Mouse (Mus musculus) embryonic facial prominence, embryonic 14.5 days (tissue): Measurements from ENCODE around the gene Klk5. TPM values are rescaled to one million over a fixed set of nuclear protein-coding genes. Genes with fewer than 3 reads are reported as not detected.

Source experiments
- ATAC-seq: fragments of 200-750 bp; cut with Nextera tagmentation; 2 replicates; pipeline ENCODE4 v1.8.0; 2017; ENCODE audit warnings: low read depth, moderate number of reproducible peaks, moderate TSS enrichment
- DNase-seq: peaks from one replicate; pipeline ENCODE4 v3.0.0-alpha.2; 2015; ENCODE audit warnings: low spot score
- H3K27ac ChIP-seq: fragments of 300-500 bp; sonication (generic); replicated peaks from 2 replicates; pipeline ENCODE4 v1.5.1; 2014; ENCODE audit warnings: low read depth, mild to moderate bottlenecking, low read length, moderate library complexity
- H3K27me3 ChIP-seq: fragments of 300-500 bp; sonication (generic); replicated peaks from 2 replicates; pipeline ENCODE4 v1.6.1; 2014; ENCODE audit warnings: low read length; ENCODE audit not compliant: control insufficient read depth, insufficient read depth
- H3K36me3 ChIP-seq: fragments of 300-500 bp; sonication (generic); 2 replicates; pipeline ENCODE4 v1.6.1; 2014; ENCODE audit warnings: low read length, mixed read lengths; ENCODE audit not compliant: control insufficient read depth, insufficient read depth
- H3K4me1 ChIP-seq: fragments of 300-500 bp; sonication (generic); 2 replicates; pipeline ENCODE4 v1.6.1; 2014; ENCODE audit warnings: antibody characterized with exemption, low read length; ENCODE audit not compliant: control insufficient read depth, insufficient read depth
- H3K4me2 ChIP-seq: fragments of 300-500 bp; sonication (generic); 2 replicates; pipeline ENCODE4 v1.6.1; 2014; ENCODE audit warnings: low read depth, mild to moderate bottlenecking, low read length, moderate library complexity, mixed read lengths
- H3K4me3 ChIP-seq: fragments of 300-500 bp; sonication (generic); 2 replicates; pipeline ENCODE4 v1.5.1; 2014; ENCODE audit warnings: low read depth, mild to moderate bottlenecking, low read length
- H3K9ac ChIP-seq: fragments of 300-500 bp; sonication (generic); 2 replicates; pipeline ENCODE4 v1.6.1; 2014; ENCODE audit warnings: low read depth, mild to moderate bottlenecking, low read length, moderate library complexity, mixed read lengths
- H3K9me3 ChIP-seq: fragments of 300-500 bp; sonication (generic); 2 replicates; pipeline ENCODE4 v1.6.1; 2016; ENCODE audit warnings: low read length; ENCODE audit not compliant: control insufficient read depth
- WGBS: fragments of 180-500 bp; shearing (Covaris S2); extraction: QIAGEN DNeasy Blood & Tissue Kit; methylation state at CpG from one replicate; pipeline ENCODE4 v1.1.7; 2014; 5-methylcytosine and 5-hydroxymethylcytosine counted together
- polyA plus RNA-seq: library from polyadenylated mRNA; unstranded; fragments of >200 nt; fragmentation: Nextera tagmentation; extraction: Ambion mirVana; gene quantifications from 2 replicates; pipeline ENCODE4 v1.2.1, GENCODE M21; 2014

The Klk5 gene
- polyA plus RNA-seq: 1.3 and 1.6 TPM in 2 replicates

- DNase-seq (no peak), ATAC-seq (no peak)
- H3K27ac ChIP-seq: no peak within 1 kb of the TSS
- 44% methylated on average over 3 of the region's 3 CpGs for WGBS
- no peaks in the 10 kb centered on the region; the same call in 1 of the 2 replicates for H3K9me3 ChIP-seq
- no peaks in the 10 kb centered on the region for H3K36me3 ChIP-seq
- H3K4me1 ChIP-seq: no peaks in the 10 kb centered on the region
- no peak within 1 kb of the TSS for H3K9ac ChIP-seq
- H3K4me2 ChIP-seq: no peak within 1 kb of the TSS
- H3K27me3 ChIP-seq: no peaks in the 10 kb centered on the region
- no peak within 1 kb of the TSS for H3K4me3 ChIP-seq
Measured at GRCm38 (mm10) chr7:43841701-43842100, at the start of gene Klk5. Gene Klk5 (plus strand): TSS chr7:43841971.

- peaks cover 16% of the 10 kb centered on the region for H3K27me3 ChIP-seq
- no peaks in the 10 kb centered on the region for H3K4me1 ChIP-seq
- ATAC-seq (0 out of 2 replicates have a peak, but pooled peaks have one; percentile 19), DNase-seq (peak; percentile 18)
- H3K4me2 ChIP-seq: peak overlapping the region; percentile 78
- WGBS: 8% methylated on average over 8 of the region's 8 CpGs
- no peaks in the 10 kb centered on the region for H3K36me3 ChIP-seq
- H3K4me3 ChIP-seq: peak overlapping the region; percentile 51
- H3K27ac ChIP-seq: no peak overlapping the region
- peak overlapping the region; percentile 51; the same call in 1 of the 2 replicates for H3K9ac ChIP-seq
- H3K9me3 ChIP-seq: no peaks in the 10 kb centered on the region
Measured at GRCm38 (mm10) chr7:43796355-43796754, 45.4 kb upstream of the Klk5 start.

GRCm38 (mm10) chr7:43797333-43797769, 44.4 kb upstream of the Klk5 start, which contains the start of gene Klk8:
Gene Klk8 (plus strand): TSS chr7:43797577.
- Histone ChIP-seq H3K9ac (peak within 1 kb of the TSS; percentile 51), H3K36me3 (no peaks in the 10 kb centered on the region), H3K4me1 (no peaks in the 10 kb centered on the region), H3K27ac (no peak within 1 kb of the TSS), H3K27me3 (peaks cover 16% of the 10 kb centered on the region), H3K9me3 (no peaks in the 10 kb centered on the region), H3K4me3 (peak within 1 kb of the TSS; percentile 51), H3K4me2 (peak within 1 kb of the TSS; percentile 78)
- 0% methylated on average over 26 of the region's 28 CpGs for WGBS
- peak; percentile 17 for DNase-seq
- ATAC-seq: peak; percentile 51; the same call in 1 of the 2 replicates

DNA sequence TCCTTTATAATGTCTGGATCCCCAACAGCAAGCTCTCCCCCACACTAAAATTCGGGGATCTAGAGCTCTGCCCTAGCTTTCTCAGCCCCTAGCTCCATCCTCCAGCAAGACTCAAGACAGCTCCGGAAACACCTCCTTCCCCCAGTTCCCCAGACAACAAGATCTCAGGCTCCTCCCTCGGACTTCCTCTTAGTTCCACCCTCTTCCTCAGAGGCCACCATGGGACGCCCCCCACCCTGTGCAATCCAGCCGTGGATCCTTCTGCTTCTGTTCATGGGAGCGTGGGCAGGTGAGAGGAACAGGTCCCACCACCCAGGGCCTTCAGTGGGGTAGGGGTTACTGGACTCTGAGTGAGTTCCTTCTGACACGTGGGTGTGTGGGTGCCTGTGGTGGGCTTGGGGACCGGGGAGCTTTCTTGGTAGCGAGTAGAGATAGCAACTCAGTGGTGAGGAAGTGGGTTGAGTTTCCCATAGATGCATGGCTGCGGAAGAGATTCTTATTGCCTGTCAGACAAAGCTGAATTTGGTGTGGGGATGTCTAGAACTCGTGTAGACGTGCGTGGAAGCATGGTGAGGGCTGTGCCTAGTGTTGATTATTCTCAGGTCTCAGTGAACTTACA, 43.8 kb upstream of the Klk5 start:
- Histone ChIP-seq H3K9me3 (no peaks in the 10 kb centered on the region), H3K4me2 (peak overlapping the region; percentile 78), H3K4me3 (peak overlapping the region; percentile 51), H3K4me1 (no peaks in the 10 kb centered on the region), H3K36me3 (no peaks in the 10 kb centered on the region), H3K27ac (no peak overlapping the region), H3K27me3 (peaks cover 16% of the 10 kb centered on the region), H3K9ac (peak overlapping the region; percentile 51)
- DNase-seq (peak; percentile 19), ATAC-seq (no peak)
- 38% methylated on average over 13 of the region's 13 CpGs for whole genome bisulfite sequencing

DNA sequence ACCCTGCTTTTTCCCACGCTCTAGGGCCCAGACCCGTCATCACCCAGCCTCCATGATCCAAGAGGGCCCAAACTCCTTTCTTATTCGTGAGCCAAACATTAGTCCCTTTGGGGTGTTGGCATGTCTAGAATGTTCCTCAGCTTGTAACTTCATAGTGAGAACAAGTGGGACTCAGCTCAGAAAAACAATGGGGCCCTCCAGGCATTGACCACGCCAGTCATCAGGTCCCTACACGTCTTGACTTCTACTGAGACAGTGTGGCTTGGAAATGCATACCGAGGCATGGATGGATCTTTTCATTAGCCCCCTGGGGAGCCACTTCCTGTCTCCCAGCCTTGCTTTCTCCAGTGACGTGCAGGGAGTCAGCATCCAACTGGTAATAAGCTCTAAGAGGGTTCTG, 41.9 kb upstream of the Klk5 start:
- peaks cover 16% of the 10 kb centered on the region for H3K27me3 ChIP-seq
- H3K27ac ChIP-seq: no peak overlapping the region
- ATAC-seq (no peak), DNase-seq (no peak)
- no peak overlapping the region for H3K4me3 ChIP-seq
- no peaks in the 10 kb centered on the region for H3K36me3 ChIP-seq
- no peaks in the 10 kb centered on the region for H3K4me1 ChIP-seq
- no peak overlapping the region for H3K9ac ChIP-seq
- no peak overlapping the region for H3K4me2 ChIP-seq
- WGBS: 62% methylated on average over 7 of the region's 7 CpGs
- H3K9me3 ChIP-seq: no peaks in the 10 kb centered on the region

DNA sequence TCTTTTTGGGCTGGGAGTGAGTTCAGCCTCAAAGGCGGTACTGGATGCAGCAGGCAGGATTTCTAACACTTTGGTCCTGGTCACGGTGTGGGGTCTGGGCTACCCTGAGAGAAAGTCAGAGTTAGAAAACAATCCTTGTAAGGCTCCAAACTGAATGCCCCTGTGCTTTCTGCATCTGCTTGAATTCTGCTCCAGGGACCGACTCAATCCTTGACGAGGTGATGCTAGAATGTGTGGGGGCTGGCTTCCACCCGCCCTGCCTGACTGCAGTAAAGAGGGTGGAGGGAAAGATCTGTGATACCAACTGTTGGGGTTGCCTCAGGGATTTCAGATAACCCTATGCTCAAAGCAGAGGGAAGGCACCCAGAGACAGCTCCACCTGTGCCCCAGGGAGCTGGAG, 30.8 kb upstream of the Klk5 start, which contains the start of gene Klk7:
TSS of gene Klk7 (plus strand) at position 301 of the 400 bp plus-strand sequence.
- Histone ChIP-seq H3K27me3 (no peaks in the 10 kb centered on the region), H3K27ac (no peak within 1 kb of the TSS)

DNA sequence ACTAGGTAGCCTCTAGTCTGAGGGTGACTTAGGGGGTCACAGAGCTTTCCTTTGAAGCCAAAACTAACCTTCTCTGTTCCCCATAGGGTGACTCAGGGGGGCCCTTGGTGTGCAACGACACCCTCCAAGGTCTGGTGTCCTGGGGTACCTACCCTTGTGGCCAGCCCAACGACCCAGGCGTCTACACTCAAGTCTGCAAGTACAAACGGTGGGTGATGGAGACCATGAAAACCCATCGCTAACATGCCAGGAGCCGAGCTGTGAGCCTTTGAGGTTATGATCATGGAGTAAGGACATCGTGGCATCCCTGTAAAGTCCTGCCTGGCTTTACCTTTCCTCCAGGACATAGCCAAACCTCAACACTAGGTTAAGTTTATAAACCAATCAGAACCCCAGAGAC, 26.6 kb upstream of the Klk5 start:
- no peak overlapping the region for H3K27ac ChIP-seq
- no peaks in the 10 kb centered on the region for H3K9me3 ChIP-seq
- H3K4me3 ChIP-seq: no peak overlapping the region
- no peaks in the 10 kb centered on the region for H3K36me3 ChIP-seq
- H3K4me2 ChIP-seq: no peak overlapping the region
- WGBS: 88% methylated on average over 7 of the region's 7 CpGs
- no peaks in the 10 kb centered on the region for H3K4me1 ChIP-seq
- DNase-seq: no peak
- ATAC-seq: no peak
- no peaks in the 10 kb centered on the region for H3K27me3 ChIP-seq
- no peak overlapping the region for H3K9ac ChIP-seq

More for the DNA sequence above, 30.8 kb upstream of the Klk5 start, which contains the start of gene Klk7:
- ATAC-seq (no peak), DNase-seq (no peak)
- no peaks in the 10 kb centered on the region for H3K9me3 ChIP-seq
- no peaks in the 10 kb centered on the region for H3K4me1 ChIP-seq
- H3K4me3 ChIP-seq: no peak within 1 kb of the TSS
- H3K36me3 ChIP-seq: no peaks in the 10 kb centered on the region
- no peak within 1 kb of the TSS for H3K4me2 ChIP-seq
- H3K9ac ChIP-seq: no peak within 1 kb of the TSS
- 51% methylated on average over 4 of the region's 5 CpGs for WGBS

- no peaks in the 10 kb centered on the region for H3K27me3 ChIP-seq
- no peak overlapping the region for H3K9ac ChIP-seq
- H3K4me2 ChIP-seq: no peak overlapping the region
- H3K4me3 ChIP-seq: no peak overlapping the region
- no peaks in the 10 kb centered on the region for H3K4me1 ChIP-seq
- ATAC-seq (no peak), DNase-seq (no peak)
- H3K36me3 ChIP-seq: no peaks in the 10 kb centered on the region
- no peak overlapping the region for H3K27ac ChIP-seq
- no peaks in the 10 kb centered on the region for H3K9me3 ChIP-seq
Measured at GRCm38 (mm10) chr7:43816746-43817145, 25.0 kb upstream of the Klk5 start.

- Histone ChIP-seq H3K27ac (no peak overlapping the region), H3K4me1 (no peaks in the 10 kb centered on the region), H3K27me3 (no peaks in the 10 kb centered on the region), H3K4me2 (no peak overlapping the region), H3K4me3 (no peak overlapping the region), H3K9ac (no peak overlapping the region), H3K36me3 (no peaks in the 10 kb centered on the region), H3K9me3 (no peaks in the 10 kb centered on the region)
- 90% methylated on average over 7 of the region's 7 CpGs for WGBS
- DNase-seq (no peak), ATAC-seq (no peak)
Measured at GRCm38 (mm10) chr7:43821581-43821980, 20.2 kb upstream of the Klk5 start.
